Mouse (Mus musculus) neutrophil, adult 5-6 weeks (primary cell): ENCODE measurements at regions not wholly inside any gene's neighbourhood (a gene's known extent, or its start where the extent isn't known, plus 50 kb on each side); places are given as distances from the start of the nearest gene placed in this dataset.
"Not testable (repeated sequence)": the region's sequence is repeated elsewhere in the genome, so short reads cannot be mapped to it uniquely, and the experiment has no call there.

Source experiments
- ATAC-seq: fragments of 151-379, 151-347 bp; 2 replicates; pipeline ENCODE4 v1.8.0; 2017; ENCODE audit warnings: mild to moderate bottlenecking, moderate TSS enrichment; ENCODE audit not compliant: insufficient number of reproducible peaks, poor library complexity, low FRiP score, severe bottlenecking; ENCODE audit errors: extremely low read depth

GRCm38 (mm10) chr5:64576426-64577262, 226.5 kb upstream of the Klf3 start:
- ATAC-seq: no peak

GRCm38 (mm10) chr5:64577424-64577823, 225.8 kb upstream of the Klf3 start:
- ATAC-seq: no peak

- ATAC-seq: no peak
Measured at GRCm38 (mm10) chr5:64578536-64578935, 224.7 kb upstream of the Klf3 start.

GRCm38 (mm10) chr5:64579086-64579485, 224.1 kb upstream of the Klf3 start:
- no peak for ATAC-seq

- no peak for ATAC-seq
Measured at GRCm38 (mm10) chr5:64579494-64580339, 223.5 kb upstream of the Klf3 start.

- ATAC-seq: no peak
Measured at GRCm38 (mm10) chr5:64580340-64580723, 222.9 kb upstream of the Klf3 start.

- ATAC-seq: no peak
Measured at GRCm38 (mm10) chr5:64580786-64581445, 222.3 kb upstream of the Klf3 start.

- no peak for ATAC-seq
Measured at GRCm38 (mm10) chr5:64581461-64581860, 221.7 kb upstream of the Klf3 start.

- ATAC-seq: no peak
Measured at GRCm38 (mm10) chr5:64582031-64582430, 221.2 kb upstream of the Klf3 start.

- ATAC-seq: no peak
Measured at GRCm38 (mm10) chr5:64584308-64584707, 218.9 kb upstream of the Klf3 start.

- no peak for ATAC-seq
Measured at GRCm38 (mm10) chr5:64585076-64585786, 218.0 kb upstream of the Klf3 start.

- ATAC-seq: no peak
Measured at GRCm38 (mm10) chr5:64586316-64586715, 216.9 kb upstream of the Klf3 start.

- ATAC-seq: no peak
Measured at GRCm38 (mm10) chr5:64586933-64587332, 216.3 kb upstream of the Klf3 start.

- ATAC-seq: no peak
Measured at GRCm38 (mm10) chr5:64587895-64588738, 215.1 kb upstream of the Klf3 start.

- ATAC-seq: not testable (repeated sequence)
Measured at GRCm38 (mm10) chr5:64588768-64589167, 214.4 kb upstream of the Klf3 start.

- ATAC-seq: no peak
Measured at GRCm38 (mm10) chr5:64590036-64590435, 213.2 kb upstream of the Klf3 start.

GRCm38 (mm10) chr5:64590747-64591146, 212.4 kb upstream of the Klf3 start:
- no peak for ATAC-seq

GRCm38 (mm10) chr5:64591792-64592191, 211.4 kb upstream of the Klf3 start:
- no peak for ATAC-seq
